Mouse (Mus musculus): ENCODE data around the gene Mobp. TPM values are rescaled to one million over a fixed set of nuclear protein-coding genes. Genes with fewer than 3 reads are reported as not detected.

The Mobp gene
- polyA plus RNA-seq, 1 experiment from 2014 or later, result not detected

- Histone ChIP-seq H3K27ac (no peak overlapping the region), H3K4me1 (no peaks in the 10 kb centered on the region), H3K4me3 (no peak overlapping the region), H3K9me3 (replicated peaks) (no peaks in the 10 kb centered on the region), H3K36me3 (peaks cover 70% of the 10 kb centered on the region), H3K27me3 (ENCODE audit: low read depth, poor library complexity, severe bottlenecking) (no peaks in the 10 kb centered on the region)
- DNase-seq (ENCODE audit: low spot score), result no peak
- WGBS, result 91% methylated on average over 7 of the region's 7 CpGs
Measured at GRCm38 (mm10) chr9:120120503-120120902, 29.0 kb upstream of the Mobp start.

GRCm38 (mm10) chr9:120126868-120127267 lies 22.6 kb upstream of the Mobp start:
- no peak for DNase-seq (ENCODE audit: low spot score)

GRCm38 (mm10) chr9:120127538-120128251 lies 21.8 kb upstream of the Mobp start, which contains the start of gene Rpsa:
TSS of gene Rpsa (plus strand) at chr9:120127689.
- Histone ChIP-seq H3K4me3 (peak within 1 kb of the TSS; percentile 90), H3K9me3 (replicated peaks) (no peaks in the 10 kb centered on the region), H3K36me3 (peaks cover 59% of the 10 kb centered on the region), H3K4me1 (peaks cover 10% of the 10 kb centered on the region), H3K27me3 (ENCODE audit: low read depth, poor library complexity, severe bottlenecking) (no peaks in the 10 kb centered on the region), H3K27ac (peak within 1 kb of the TSS; percentile 99)
- peak; percentile 98 for DNase-seq (ENCODE audit: low spot score)
- under 1% methylated on average over 72 of the region's 72 CpGs for WGBS

More at GRCm38 (mm10) chr9:120126868-120127267, 22.6 kb upstream of the Mobp start:
- Histone ChIP-seq H3K36me3 (peaks cover 57% of the 10 kb centered on the region), H3K27me3 (ENCODE audit: low read depth, poor library complexity, severe bottlenecking) (no peaks in the 10 kb centered on the region), H3K4me1 (peaks cover 10% of the 10 kb centered on the region), H3K9me3 (replicated peaks) (no peaks in the 10 kb centered on the region), H3K4me3 (peak overlapping the region; percentile 90), H3K27ac (peak overlapping the region; percentile 99)
- WGBS, result 66% methylated on average over 11 of the region's 11 CpGs

GRCm38 (mm10) chr9:120129276-120129675 lies 20.2 kb upstream of the Mobp start:
- H3K4me3 ChIP-seq, result peak overlapping the region; percentile 90
- no peak for DNase-seq (ENCODE audit: low spot score)
- no peaks in the 10 kb centered on the region for H3K27me3 ChIP-seq (ENCODE audit: low read depth, poor library complexity, severe bottlenecking)
- WGBS, result 73% methylated on average over 10 of the region's 10 CpGs
- peaks cover 10% of the 10 kb centered on the region for H3K4me1 ChIP-seq
- no peaks in the 10 kb centered on the region for H3K9me3 ChIP-seq (replicated peaks)
- peaks cover 51% of the 10 kb centered on the region for H3K36me3 ChIP-seq
- peak overlapping the region; percentile 99 for H3K27ac ChIP-seq

- peaks cover 10% of the 10 kb centered on the region for H3K4me1 ChIP-seq
- WGBS, result 86% methylated on average over 3 of the region's 3 CpGs
- H3K27ac ChIP-seq, result no peak overlapping the region
- peaks cover 48% of the 10 kb centered on the region for H3K36me3 ChIP-seq
- H3K27me3 ChIP-seq (ENCODE audit: low read depth, poor library complexity, severe bottlenecking), result no peaks in the 10 kb centered on the region
- no peak for DNase-seq (ENCODE audit: low spot score)
- no peak overlapping the region for H3K4me3 ChIP-seq
- H3K9me3 ChIP-seq (replicated peaks), result no peaks in the 10 kb centered on the region
Measured at GRCm38 (mm10) chr9:120131784-120132288, 17.7 kb upstream of the Mobp start.

GRCm38 (mm10) chr9:120132980-120133754 lies 16.3 kb upstream of the Mobp start:
- H3K27ac ChIP-seq, result no peak overlapping the region
- peak; percentile 43 for DNase-seq (ENCODE audit: low spot score)
- H3K27me3 ChIP-seq (ENCODE audit: low read depth, poor library complexity, severe bottlenecking), result no peaks in the 10 kb centered on the region
- WGBS, result 37% methylated on average over 8 of the region's 8 CpGs
- no peak overlapping the region for H3K4me3 ChIP-seq
- H3K4me1 ChIP-seq, result peaks cover 10% of the 10 kb centered on the region
- peaks cover 48% of the 10 kb centered on the region for H3K36me3 ChIP-seq
- no peaks in the 10 kb centered on the region for H3K9me3 ChIP-seq (replicated peaks)

GRCm38 (mm10) chr9:120133755-120134475 lies 15.6 kb upstream of the Mobp start:
- H3K9me3 ChIP-seq (replicated peaks), result no peaks in the 10 kb centered on the region
- H3K27ac ChIP-seq, result no peak overlapping the region

GRCm38 (mm10) chr9:120134529-120135160 lies 14.9 kb upstream of the Mobp start:
- no peak for DNase-seq (ENCODE audit: low spot score)
- Histone ChIP-seq H3K27ac (no peak overlapping the region), H3K36me3 (peaks cover 36% of the 10 kb centered on the region), H3K9me3 (replicated peaks) (no peaks in the 10 kb centered on the region), H3K4me3 (no peak overlapping the region), H3K27me3 (ENCODE audit: low read depth, poor library complexity, severe bottlenecking) (no peaks in the 10 kb centered on the region), H3K4me1 (no peaks in the 10 kb centered on the region)
- 86% methylated on average over 13 of the region's 13 CpGs for WGBS

More at GRCm38 (mm10) chr9:120133755-120134475, 15.6 kb upstream of the Mobp start:
- 60% methylated on average over 6 of the region's 6 CpGs for WGBS
- DNase-seq (ENCODE audit: low spot score), result peak; percentile 34
- Histone ChIP-seq H3K27me3 (ENCODE audit: low read depth, poor library complexity, severe bottlenecking) (no peaks in the 10 kb centered on the region), H3K4me1 (peaks cover 5% of the 10 kb centered on the region), H3K4me3 (no peak overlapping the region), H3K36me3 (peaks cover 44% of the 10 kb centered on the region)

GRCm38 (mm10) chr9:120135454-120135853 lies 14.1 kb upstream of the Mobp start:
- DNase-seq (ENCODE audit: low spot score), result no peak
- Histone ChIP-seq H3K27ac (no peak overlapping the region), H3K4me3 (no peak overlapping the region), H3K9me3 (replicated peaks) (no peaks in the 10 kb centered on the region), H3K4me1 (no peaks in the 10 kb centered on the region), H3K36me3 (peaks cover 28% of the 10 kb centered on the region), H3K27me3 (ENCODE audit: low read depth, poor library complexity, severe bottlenecking) (no peaks in the 10 kb centered on the region)
- 90% methylated on average over 11 of the region's 11 CpGs for WGBS

GRCm38 (mm10) chr9:120140652-120141051 lies 8.9 kb upstream of the Mobp start:
- Histone ChIP-seq H3K4me1 (no peaks in the 10 kb centered on the region), H3K27ac (no peak overlapping the region), H3K9me3 (replicated peaks) (no peaks in the 10 kb centered on the region), H3K4me3 (no peak overlapping the region), H3K36me3 (no peaks in the 10 kb centered on the region), H3K27me3 (ENCODE audit: low read depth, poor library complexity, severe bottlenecking) (no peaks in the 10 kb centered on the region)
- 13% methylated on average over 4 of the region's 4 CpGs for WGBS
- peak; percentile 84 for DNase-seq (ENCODE audit: low spot score)

GRCm38 (mm10) chr9:120144474-120144873 lies 5.0 kb upstream of the Mobp start:
- Histone ChIP-seq H3K9me3 (replicated peaks) (no peaks in the 10 kb centered on the region), H3K36me3 (no peaks in the 10 kb centered on the region), H3K4me3 (no peak overlapping the region), H3K4me1 (no peaks in the 10 kb centered on the region), H3K27me3 (ENCODE audit: low read depth, poor library complexity, severe bottlenecking) (no peaks in the 10 kb centered on the region), H3K27ac (no peak overlapping the region)
- no peak for DNase-seq (ENCODE audit: low spot score)
- WGBS, result 91% methylated on average over 13 of the region's 13 CpGs

GRCm38 (mm10) chr9:120151152-120151551 lies 1.6 kb downstream of the Mobp start:
- 90% methylated on average over 5 of the region's 5 CpGs for WGBS
- Histone ChIP-seq H3K36me3 (no peaks in the 10 kb centered on the region), H3K4me1 (no peaks in the 10 kb centered on the region), H3K4me3 (no peak overlapping the region), H3K9me3 (replicated peaks) (no peaks in the 10 kb centered on the region), H3K27me3 (ENCODE audit: low read depth, poor library complexity, severe bottlenecking) (no peaks in the 10 kb centered on the region), H3K27ac (no peak overlapping the region)
- DNase-seq (ENCODE audit: low spot score), result no peak

Data from limb, embryonic 10.5 days (tissue).